In the genomic region with DNA sequence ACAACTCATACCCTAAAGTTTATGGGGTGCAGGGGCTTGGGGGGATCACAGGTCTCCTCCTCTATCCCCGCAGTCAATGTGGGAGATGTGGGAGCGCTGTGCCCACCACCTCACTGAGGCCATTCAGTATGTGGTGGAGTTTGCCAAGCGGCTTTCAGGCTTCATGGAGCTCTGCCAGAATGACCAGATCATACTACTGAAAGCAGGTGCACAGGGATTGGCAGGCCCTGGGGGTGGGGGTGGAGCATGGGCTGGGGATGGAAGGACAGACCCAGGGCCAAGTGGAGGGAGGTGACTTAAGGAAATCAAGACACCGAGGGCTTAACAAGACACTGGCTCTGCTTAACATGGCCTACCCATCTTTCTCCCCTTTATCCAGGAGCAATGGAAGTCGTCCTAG, we compare ENCODE assay signal across 27 mouse cellular contexts. TPM values are rescaled to one million over a fixed set of nuclear protein-coding genes. Genes with fewer than 3 reads are reported as not detected.
"Had no signal": no experiment of that assay in that cellular context is flagged by ENCODE, and none has a peak within 500 bp of the region (broad histone marks: within the 10 kb centered on the region; RNA-seq: fewer than 3 reads in every experiment).

No protein-coding gene starts in this region.

- H3K4me3 ChIP-seq: kidney, embryonic 15.5 days; left cerebral cortex, adult 2 months; limb, embryonic 10.5 days; limb, embryonic 13.5 days; liver, embryonic 12.5 days; liver, embryonic 15.5 days; lung, embryonic 15.5 days; megakaryocyte, embryonic 14.5 days; midbrain, embryonic 10.5 days; neural tube, embryonic 12.5 days; neural tube, embryonic 15.5 days had no signal

- H3K4me2 ChIP-seq: kidney, embryonic 15.5 days; limb, embryonic 13.5 days; liver, embryonic 12.5 days; liver, embryonic 15.5 days; lung, embryonic 15.5 days; neural tube, embryonic 12.5 days; neural tube, embryonic 15.5 days had no signal

- H3K9ac ChIP-seq: kidney, embryonic 15.5 days; limb, embryonic 13.5 days; liver, embryonic 12.5 days; liver, embryonic 15.5 days; lung, embryonic 15.5 days; neural tube, embryonic 12.5 days; neural tube, embryonic 15.5 days had no signal

- H3K36me3 ChIP-seq: kidney, embryonic 15.5 days; limb, embryonic 10.5 days; limb, embryonic 13.5 days; liver, embryonic 12.5 days; liver, embryonic 15.5 days; lung, embryonic 15.5 days; midbrain, embryonic 10.5 days; neural tube, embryonic 12.5 days; neural tube, embryonic 15.5 days had no signal

- H3K27ac ChIP-seq: kidney, embryonic 15.5 days; left cerebral cortex, adult 2 months; limb, embryonic 10.5 days; limb, embryonic 13.5 days; liver, embryonic 12.5 days; liver, embryonic 15.5 days; lung, embryonic 15.5 days; midbrain, embryonic 10.5 days; neural tube, embryonic 12.5 days; neural tube, embryonic 15.5 days; stomach, postnatal 0 days had no signal

- H3K4me1 ChIP-seq: kidney, embryonic 15.5 days; limb, embryonic 10.5 days; liver, embryonic 12.5 days; liver, embryonic 15.5 days; lung, embryonic 15.5 days; midbrain, embryonic 10.5 days; neural tube, embryonic 12.5 days had no signal

- ATAC-seq: liver, embryonic 12.5 days had no signal

- DNase-seq: kidney, adult 8-10 months; kidney, postnatal 10 days; kidney, postnatal 36 days; layer of hippocampus, postnatal 36 days; liver; lung, adult 18-20 months; lung, postnatal 10 days; lung, postnatal 36 days; midbrain, embryonic 14.5 days; right cerebral cortex, adult 18-20 months; right cerebral cortex, postnatal 14 days; right cerebral cortex, postnatal 4 days had no signal

- H3K9me3 ChIP-seq: kidney, embryonic 15.5 days; limb, embryonic 10.5 days; limb, embryonic 13.5 days; liver, embryonic 12.5 days; liver, embryonic 15.5 days; lung, embryonic 15.5 days; megakaryocyte, embryonic 14.5 days; midbrain, embryonic 10.5 days; neural tube, embryonic 12.5 days; neural tube, embryonic 15.5 days had no signal

- H3K27me3 ChIP-seq: kidney, embryonic 15.5 days; lung, embryonic 15.5 days; neural tube, embryonic 12.5 days; neural tube, embryonic 15.5 days had no signal

RNA-seq across cellular contexts. Expression of a gene that starts 7.3 kb away (rescaled TPM):
- polyA plus RNA-seq: limb, embryonic 10.5 days had no signal

RNA-seq across cellular contexts. Expression of a gene that starts 28.8 kb away (rescaled TPM):
- total RNA-seq: layer of hippocampus, postnatal 36 days had no signal

RNA-seq across cellular contexts. Expression of a gene that starts 49.1 kb away (rescaled TPM):
- total RNA-seq: layer of hippocampus, adult 8-10 months; layer of hippocampus, postnatal 10 days; layer of hippocampus, postnatal 36 days; left cerebral cortex, adult 2 months; left cerebral cortex, postnatal 10 days had no signal
- polyA plus RNA-seq: kidney, embryonic 15.5 days; limb, embryonic 10.5 days; liver, embryonic 12.5 days; liver, embryonic 15.5 days; midbrain, embryonic 10.5 days; midbrain, embryonic 14.5 days; neural tube, embryonic 12.5 days had no signal
